Mouse (Mus musculus): ENCODE data around the gene Esyt1.

The Esyt1 gene

GRCm38 (mm10) chr10:128488776-128489175 is 36.9 kb downstream of the Esyt1 start:
- no peak for DNase-seq (ENCODE audit: low read depth, low spot score)

GRCm38 (mm10) chr10:128487861-128488712 is 37.6 kb downstream of the Esyt1 start:
- DNase-seq (ENCODE audit: low read depth, low spot score) = no peak

DNA sequence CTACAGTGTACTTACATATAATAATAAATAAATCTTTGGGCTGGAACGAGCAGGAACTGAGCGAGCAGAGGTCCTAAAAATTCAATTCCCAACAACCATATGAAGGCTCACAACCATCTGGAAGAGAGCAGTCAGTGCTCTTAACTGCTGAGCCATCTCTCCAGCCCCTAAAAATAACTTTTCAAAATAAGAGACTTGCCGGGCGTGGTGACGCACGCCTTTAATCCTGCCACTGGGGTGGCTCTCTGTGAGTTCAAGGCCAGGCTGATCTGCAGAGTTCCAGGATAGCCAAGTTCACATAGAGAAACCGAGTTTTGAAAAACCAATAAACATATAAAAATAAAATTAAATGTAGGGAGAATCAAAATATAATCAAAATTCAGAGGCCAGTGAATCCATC is 39.3 kb downstream of the Esyt1 start:
- no peak for DNase-seq (ENCODE audit: low read depth, low spot score)

DNA sequence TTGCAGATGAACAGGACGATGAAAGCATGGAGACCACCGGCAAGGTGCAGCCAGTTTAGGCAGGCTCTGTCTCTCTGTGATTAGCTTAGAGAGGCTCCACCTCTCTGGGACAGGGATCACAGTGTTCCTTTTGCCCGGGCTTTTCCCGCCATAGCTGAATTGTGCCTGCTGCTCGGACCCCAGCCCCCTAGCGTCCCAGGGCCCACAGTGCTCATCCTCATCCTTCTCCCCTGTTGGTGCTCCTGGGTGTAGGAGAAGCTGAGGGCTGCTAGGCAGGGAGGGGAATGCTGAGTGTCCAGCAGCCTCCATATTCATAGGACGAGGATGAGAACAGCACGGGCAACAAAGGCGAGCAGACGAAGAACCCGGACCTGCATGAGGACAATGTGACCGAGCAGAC is 51.3 kb downstream of the Esyt1 start:
- DNase-seq (ENCODE audit: low read depth, low spot score) = no peak

DNA sequence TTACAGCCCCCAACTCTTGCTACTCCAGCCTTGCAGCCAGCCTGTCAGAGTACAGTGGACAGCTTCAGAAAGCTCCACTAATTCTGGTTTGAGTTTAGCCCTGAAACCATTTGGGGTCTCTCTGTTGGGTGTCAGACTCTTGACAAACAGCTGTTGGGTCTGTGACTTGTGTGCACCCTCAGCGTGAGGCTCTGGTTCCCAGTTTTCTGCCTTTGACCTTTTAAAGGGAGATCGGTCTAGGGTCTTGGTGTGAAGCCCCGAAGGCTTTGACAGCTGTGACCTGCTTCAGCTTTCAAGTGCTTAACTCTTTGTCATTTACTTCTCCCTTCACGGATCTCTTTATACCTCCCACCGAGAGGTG is 65.4 kb downstream of the Esyt1 start:
- DNase-seq (ENCODE audit: low read depth, low spot score) = no peak
